Mouse (Mus musculus) MEL (cell line): ENCODE results near the gene Flna. TPM values are rescaled to one million over a fixed set of nuclear protein-coding genes. Genes with fewer than 3 reads are reported as not detected.

Experiments used
- DNase-seq: peaks from one replicate; pipeline ENCODE4 v3.0.0; 2011; ENCODE audit warnings: low read depth, low spot score
- H3K27ac ChIP-seq: 2 replicates; pipeline ENCODE4 v1.5.1; 2012; ENCODE audit warnings: low read depth, mild to moderate bottlenecking, control low read depth, low read length, moderate library complexity; ENCODE audit not compliant: control insufficient read depth
- H3K27me3 ChIP-seq, 2 experiments: fragments of 150-350 bp in 1 of 2; sonication (generic) in 1 of 2; 2 replicates each; pipeline ENCODE4 v1.6.1; 2012; ENCODE audit warnings: low read length in 2 of 2, mild to moderate bottlenecking in 2 of 2, improper control_type of control experiment in 1 of 2, moderate library complexity in 1 of 2; ENCODE audit not compliant: insufficient read depth in 2 of 2, control insufficient read depth in 1 of 2
- H3K36me3 ChIP-seq, 2 experiments: 2 replicates each; pipeline ENCODE4 v1.6.1; 2012 to 2014; ENCODE audit warnings: low read length in 2 of 2, improper control_type of control experiment in 1 of 2, inconsistent platforms in 1 of 2, mild to moderate bottlenecking in 1 of 2; ENCODE audit not compliant: insufficient read depth in 2 of 2, control insufficient read depth in 1 of 2
- H3K4me1 ChIP-seq, 2 experiments: fragments of 150-350 bp in 1 of 2; sonication (generic) in 1 of 2; 2 replicates each; pipeline ENCODE4 v1.6.1; 2012; ENCODE audit warnings: low read length in 2 of 2, improper control_type of control experiment in 1 of 2, mild to moderate bottlenecking in 1 of 2; ENCODE audit not compliant: insufficient read depth in 2 of 2, control insufficient read depth in 1 of 2
- H3K4me3 ChIP-seq, 2 experiments: fragments of 150-350 bp in 1 of 2; sonication (generic) in 1 of 2; 2 replicates each; pipeline ENCODE4 v1.5.1; 2012; ENCODE audit warnings: low read depth in 2 of 2, low read length in 2 of 2, mild to moderate bottlenecking in 2 of 2, moderate library complexity in 2 of 2, control low read depth in 1 of 2, improper control_type of control experiment in 1 of 2; ENCODE audit not compliant: control insufficient read depth in 1 of 2, insufficient read depth in 1 of 2
- H3K79me2 ChIP-seq: 2 replicates; pipeline ENCODE4 v1.6.1; 2012; ENCODE audit warnings: mild to moderate bottlenecking, low read length, moderate library complexity; ENCODE audit not compliant: control insufficient read depth, poor library complexity, insufficient read depth
- H3K9ac ChIP-seq: 2 replicates; pipeline ENCODE4 v1.6.1; 2012; ENCODE audit warnings: low read depth, mild to moderate bottlenecking, control low read depth, low read length, moderate library complexity; ENCODE audit not compliant: control insufficient read depth, poor library complexity, severe bottlenecking
- H3K9me3 ChIP-seq: fragments of 150-350 bp; sonication (generic); replicated peaks from 2 replicates; pipeline ENCODE4 v1.6.1; 2012; ENCODE audit warnings: mild to moderate bottlenecking, low read length, improper control_type of control experiment, moderate library complexity; ENCODE audit not compliant: insufficient read depth
- BHLHE40 ChIP-seq: IDR thresholded peaks from 2 replicates; pipeline ENCODE4 v1.6.1; 2012; ENCODE audit warnings: low read depth, mild to moderate bottlenecking, inconsistent platforms, low read length, improper control_type of control experiment, borderline replicate concordance
- CHD2 ChIP-seq: IDR thresholded peaks from 2 replicates; pipeline ENCODE4 v1.6.1; 2011; ENCODE audit warnings: low read length, improper control_type of control experiment
- E2F4 ChIP-seq: IDR thresholded peaks from 2 replicates; pipeline ENCODE4 v1.6.1; 2011; ENCODE audit warnings: low read depth, low read length, improper control_type of control experiment, borderline replicate concordance
- EP300 ChIP-seq, 2 experiments: IDR thresholded peaks; 2 replicates each; pipeline ENCODE4 v1.6.1; 2011; ENCODE audit warnings: improper control_type of control experiment in 2 of 2, low read length in 2 of 2, low read depth in 1 of 2, mild to moderate bottlenecking in 1 of 2
- ETS1 ChIP-seq: IDR thresholded peaks from 2 replicates; pipeline ENCODE4 v1.6.1; 2012; ENCODE audit warnings: low read depth, mild to moderate bottlenecking, inconsistent platforms, low read length, improper control_type of control experiment, moderate library complexity
- GABPA ChIP-seq: IDR thresholded peaks from 2 replicates; pipeline ENCODE4 v1.6.1; 2012; ENCODE audit warnings: low read depth, mild to moderate bottlenecking, inconsistent platforms, low read length, improper control_type of control experiment, moderate library complexity
- GATA1 ChIP-seq: IDR thresholded peaks from 2 replicates; pipeline ENCODE4 v1.6.1; 2011; ENCODE audit warnings: low read depth, low read length, improper control_type of control experiment
- HCFC1 ChIP-seq: IDR thresholded peaks from 2 replicates; pipeline ENCODE4 v1.6.1; 2012; ENCODE audit warnings: low read depth, mild to moderate bottlenecking, inconsistent platforms, low read length, improper control_type of control experiment, moderate library complexity
- JUND ChIP-seq: IDR thresholded peaks from 2 replicates; pipeline ENCODE4 v1.6.1; 2011; ENCODE audit warnings: low read depth, mild to moderate bottlenecking, improper control_type of control experiment, low read length
- MAFK ChIP-seq: IDR thresholded peaks from 2 replicates; pipeline ENCODE4 v1.6.1; 2011; ENCODE audit warnings: low read depth, mild to moderate bottlenecking, low read length, improper control_type of control experiment, borderline replicate concordance
- MAX ChIP-seq: IDR thresholded peaks from 2 replicates; pipeline ENCODE4 v1.6.1; 2011; ENCODE audit warnings: low read length, improper control_type of control experiment
- MAZ ChIP-seq: IDR thresholded peaks from 2 replicates; pipeline ENCODE4 v1.6.1; 2012; ENCODE audit warnings: low read depth, mild to moderate bottlenecking, inconsistent platforms, low read length, improper control_type of control experiment
- MEF2A ChIP-seq: IDR thresholded peaks from 2 replicates; pipeline ENCODE4 v1.6.1; 2014; ENCODE audit warnings: low read depth, mild to moderate bottlenecking, inconsistent platforms, low read length, improper control_type of control experiment; ENCODE audit not compliant: poor library complexity, insufficient replicate concordance, severe bottlenecking; ENCODE audit errors: extremely low read depth
- MXI1 ChIP-seq: IDR thresholded peaks from 2 replicates; pipeline ENCODE4 v1.6.1; 2011; ENCODE audit warnings: mild to moderate bottlenecking, low read depth, low read length, improper control_type of control experiment
- MYB ChIP-seq: IDR thresholded peaks from 2 replicates; pipeline ENCODE4 v1.6.1; 2011; ENCODE audit warnings: mild to moderate bottlenecking, low read depth, low read length, improper control_type of control experiment
- POLR2AphosphoS2 ChIP-seq: IDR thresholded peaks from 2 replicates; pipeline ENCODE4 v1.6.1; 2011; ENCODE audit warnings: low read length, improper control_type of control experiment
- POLR2AphosphoS5 ChIP-seq: IDR thresholded peaks from 2 replicates; pipeline ENCODE4 v1.6.1; 2012; ENCODE audit warnings: low read depth, borderline replicate concordance, mild to moderate bottlenecking, inconsistent platforms, low read length, moderate library complexity, mixed read lengths
- RCOR1 ChIP-seq: IDR thresholded peaks from 2 replicates; pipeline ENCODE4 v1.6.1; 2012; ENCODE audit warnings: low read depth, mild to moderate bottlenecking, inconsistent platforms, low read length, improper control_type of control experiment
- SIN3A ChIP-seq: IDR thresholded peaks from 2 replicates; pipeline ENCODE4 v1.6.1; 2012; ENCODE audit warnings: low read length, improper control_type of control experiment, inconsistent platforms
- SMC3 ChIP-seq: IDR thresholded peaks from 2 replicates; pipeline ENCODE4 v1.6.1; 2011; ENCODE audit warnings: low read depth, low read length, improper control_type of control experiment
- TAL1 ChIP-seq: IDR thresholded peaks from 2 replicates; pipeline ENCODE4 v1.6.1; 2012; ENCODE audit warnings: mild to moderate bottlenecking, inconsistent platforms, low read length, moderate library complexity, mixed read lengths
- TBP ChIP-seq: IDR thresholded peaks from 2 replicates; pipeline ENCODE4 v1.8.0; 2011; ENCODE audit warnings: low read depth, low read length, improper control_type of control experiment
- TCF12 ChIP-seq: IDR thresholded peaks from 2 replicates; pipeline ENCODE4 v1.6.1; 2014; ENCODE audit warnings: low read depth, mild to moderate bottlenecking, inconsistent platforms, low read length, improper control_type of control experiment, moderate library complexity
- UBTF ChIP-seq: IDR thresholded peaks from 2 replicates; pipeline ENCODE4 v1.6.1; 2012; ENCODE audit warnings: low read depth, mild to moderate bottlenecking, inconsistent platforms, low read length, improper control_type of control experiment, moderate library complexity, borderline replicate concordance; ENCODE audit not compliant: insufficient read depth
- USF1 ChIP-seq: IDR thresholded peaks from 2 replicates; pipeline ENCODE4 v1.6.1; 2014; ENCODE audit warnings: low read depth, mild to moderate bottlenecking, inconsistent platforms, low read length, improper control_type of control experiment, moderate library complexity
- USF2 ChIP-seq, 2 experiments: IDR thresholded peaks; 2 replicates each; pipeline ENCODE4 v1.6.1; 2011 to 2012; ENCODE audit warnings: improper control_type of control experiment in 2 of 2, low read length in 2 of 2, borderline replicate concordance in 1 of 2, inconsistent platforms in 1 of 2, low read depth in 1 of 2, mild to moderate bottlenecking in 1 of 2; ENCODE audit not compliant: insufficient read depth in 1 of 2
- ZC3H11A ChIP-seq: IDR thresholded peaks from 2 replicates; pipeline ENCODE4 v1.6.1; 2012; ENCODE audit warnings: low read depth, mild to moderate bottlenecking, inconsistent platforms, low read length, improper control_type of control experiment
- ZKSCAN1 ChIP-seq: IDR thresholded peaks from 2 replicates; pipeline ENCODE4 v1.6.1; 2012; ENCODE audit warnings: low read depth, mild to moderate bottlenecking, inconsistent platforms, low read length, improper control_type of control experiment, moderate library complexity
- ZMIZ1 ChIP-seq: IDR thresholded peaks from 2 replicates; pipeline ENCODE4 v1.6.1; 2012; ENCODE audit warnings: low read depth, mild to moderate bottlenecking, inconsistent platforms, low read length, improper control_type of control experiment, moderate library complexity
- ZNF384 ChIP-seq: IDR thresholded peaks from 2 replicates; pipeline ENCODE4 v1.6.1; 2012; ENCODE audit warnings: low read depth, mild to moderate bottlenecking, inconsistent platforms, low read length, improper control_type of control experiment
- polyA plus RNA-seq, 2 experiments: library from polyadenylated mRNA; stranded (reverse) in 1 of 2; unstranded in 1 of 2; fragments of >175 nt in 1 of 2; fragments of >200 nt in 1 of 2; gene quantifications; 2 replicates each; pipeline versions ENCODE4 v1.2.1 to v1.2.4; 2012; ENCODE audit warnings: low replicate concordance in 2 of 2, low read depth in 1 of 2; ENCODE audit not compliant: insufficient read length in 2 of 2, insufficient read depth in 1 of 2, missing spikeins in 1 of 2
- total RNA-seq: library from RNA; depleted of rRNA; stranded (reverse); fragments of 300-350 nt; gene quantifications from 2 replicates; pipeline ENCODE4 v1.2.3, GENCODE M21; 2012

The Flna gene
- total and polyA plus RNA-seq, 3 experiments = 111 to 233 (median 147) TPM

DNA sequence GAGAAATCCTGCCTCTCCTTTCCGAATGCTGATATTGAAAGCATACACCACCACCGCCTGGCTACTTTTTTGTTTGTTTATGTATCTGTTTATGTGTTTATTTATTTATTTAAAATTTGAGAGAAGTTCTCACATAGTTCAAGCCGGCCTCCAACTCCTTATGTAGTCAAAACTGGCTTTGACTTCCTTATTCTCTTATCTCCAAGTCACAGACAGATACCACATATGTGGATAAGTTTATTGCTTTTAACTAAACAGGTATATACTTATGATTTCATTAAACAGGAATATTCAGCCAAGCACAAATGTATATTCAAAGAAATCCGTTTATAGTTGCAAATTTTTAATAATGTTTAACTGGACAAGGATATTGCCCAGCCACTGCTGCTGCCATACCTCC is 43.8 kb upstream of the Flna start:
- Histone ChIP-seq H3K9me3 (no peaks in the 10 kb centered on the region), H3K4me1 (peaks cover under 1 to 4% of the 10 kb centered on the region in 2 experiments; a peak in 3 of 4 replicates), H3K27me3 (no peaks in the 10 kb centered on the region), H3K36me3 (peaks cover 0 to 9% of the 10 kb centered on the region in 2 experiments; a peak in 2 of 4 replicates), H3K9ac (no peak overlapping the region), H3K27ac (peak overlapping the region; percentile 16; the same call in 1 of the 2 replicates), H3K4me3 (no peak overlapping the region), H3K79me2 (peaks cover 10% of the 10 kb centered on the region)
- TF ChIP-seq GABPA (no peak), MAFK (no peak), TCF12 (peak; percentile 78), CHD2 (no peak), EP300 (IDR thresholded peaks at IDR 0.05; ENCODE audit: low read depth in 1 of 2, low read length in 2 of 2) (peak; percentile 66 to 84), MAX (no peak), POLR2AphosphoS5 (no peak), SMC3 (no peak), USF2 (IDR thresholded peaks at IDR 0.05; ENCODE audit: borderline replicate concordance in 1 of 2, insufficient read depth in 1 of 2, low read depth in 1 of 2, low read length in 2 of 2) (no peak), ZMIZ1 (no peak), BHLHE40 (no peak), USF1 (no peak), GATA1 (peak; percentile 90), UBTF (no peak), MEF2A (no peak), E2F4 (no peak), HCFC1 (no peak), RCOR1 (peak; percentile 65), ZC3H11A (no peak), MXI1 (no peak), POLR2AphosphoS2 (no peak), TBP (no peak), MYB (no peak), ETS1 (no peak), SIN3A (peak; percentile 34; the same call in 1 of the 2 replicates), TAL1 (peak; percentile 74), JUND (no peak), ZNF384 (no peak), ZKSCAN1 (no peak), MAZ (no peak)
- DNase-seq = peak; percentile 54
